Mouse (Mus musculus) MEL (cell line): ENCODE data around the gene Elob. TPM values are rescaled to one million over a fixed set of nuclear protein-coding genes. Genes with fewer than 3 reads are reported as not detected.

Source experiments
- DNase-seq: peaks from one replicate; pipeline ENCODE4 v3.0.0; 2011; ENCODE audit warnings: low read depth, low spot score
- H3K27ac ChIP-seq: 2 replicates; pipeline ENCODE4 v1.5.1; 2012; ENCODE audit warnings: low read depth, mild to moderate bottlenecking, control low read depth, low read length, moderate library complexity; ENCODE audit not compliant: control insufficient read depth
- H3K27me3 ChIP-seq, 2 experiments: fragments of 150-350 bp in 1 of 2; sonication (generic) in 1 of 2; 2 replicates each; pipeline ENCODE4 v1.6.1; 2012; ENCODE audit warnings: low read length in 2 of 2, mild to moderate bottlenecking in 2 of 2, improper control_type of control experiment in 1 of 2, moderate library complexity in 1 of 2; ENCODE audit not compliant: insufficient read depth in 2 of 2, control insufficient read depth in 1 of 2
- H3K36me3 ChIP-seq, 2 experiments: 2 replicates each; pipeline ENCODE4 v1.6.1; 2012 to 2014; ENCODE audit warnings: low read length in 2 of 2, improper control_type of control experiment in 1 of 2, inconsistent platforms in 1 of 2, mild to moderate bottlenecking in 1 of 2; ENCODE audit not compliant: insufficient read depth in 2 of 2, control insufficient read depth in 1 of 2
- H3K4me1 ChIP-seq, 2 experiments: fragments of 150-350 bp in 1 of 2; sonication (generic) in 1 of 2; 2 replicates each; pipeline ENCODE4 v1.6.1; 2012; ENCODE audit warnings: low read length in 2 of 2, improper control_type of control experiment in 1 of 2, mild to moderate bottlenecking in 1 of 2; ENCODE audit not compliant: insufficient read depth in 2 of 2, control insufficient read depth in 1 of 2
- H3K4me3 ChIP-seq, 2 experiments: fragments of 150-350 bp in 1 of 2; sonication (generic) in 1 of 2; 2 replicates each; pipeline ENCODE4 v1.5.1; 2012; ENCODE audit warnings: low read depth in 2 of 2, low read length in 2 of 2, mild to moderate bottlenecking in 2 of 2, moderate library complexity in 2 of 2, control low read depth in 1 of 2, improper control_type of control experiment in 1 of 2; ENCODE audit not compliant: control insufficient read depth in 1 of 2, insufficient read depth in 1 of 2
- H3K79me2 ChIP-seq: 2 replicates; pipeline ENCODE4 v1.6.1; 2012; ENCODE audit warnings: mild to moderate bottlenecking, low read length, moderate library complexity; ENCODE audit not compliant: control insufficient read depth, poor library complexity, insufficient read depth
- H3K9ac ChIP-seq: 2 replicates; pipeline ENCODE4 v1.6.1; 2012; ENCODE audit warnings: low read depth, mild to moderate bottlenecking, control low read depth, low read length, moderate library complexity; ENCODE audit not compliant: control insufficient read depth, poor library complexity, severe bottlenecking
- H3K9me3 ChIP-seq: fragments of 150-350 bp; sonication (generic); replicated peaks from 2 replicates; pipeline ENCODE4 v1.6.1; 2012; ENCODE audit warnings: mild to moderate bottlenecking, low read length, improper control_type of control experiment, moderate library complexity; ENCODE audit not compliant: insufficient read depth
- BHLHE40 ChIP-seq: IDR thresholded peaks from 2 replicates; pipeline ENCODE4 v1.6.1; 2012; ENCODE audit warnings: low read depth, mild to moderate bottlenecking, inconsistent platforms, low read length, improper control_type of control experiment, borderline replicate concordance
- CHD1 ChIP-seq: IDR thresholded peaks from 2 replicates; pipeline ENCODE4 v1.6.1; 2012; ENCODE audit warnings: low read depth, mild to moderate bottlenecking, inconsistent platforms, low read length, improper control_type of control experiment
- CHD2 ChIP-seq: IDR thresholded peaks from 2 replicates; pipeline ENCODE4 v1.6.1; 2011; ENCODE audit warnings: low read length, improper control_type of control experiment
- CTCF ChIP-seq, 3 experiments: IDR thresholded peaks in 2 of 3; conservative IDR thresholded peaks in 1 of 3; 2 replicates each; pipeline ENCODE4 v1.5.1; 2011 to 2012; ENCODE audit warnings: low read length in 3 of 3, low read depth in 2 of 3, mild to moderate bottlenecking in 2 of 3, improper control_type of control experiment in 1 of 3, inconsistent platforms in 1 of 3, mixed read lengths in 1 of 3, moderate library complexity in 1 of 3; ENCODE audit not compliant: control insufficient read depth in 1 of 3, insufficient read depth in 1 of 3, poor library complexity in 1 of 3, severe bottlenecking in 1 of 3
- ELF1 ChIP-seq: IDR thresholded peaks from 2 replicates; pipeline ENCODE4 v1.6.1; 2014; ENCODE audit warnings: low read depth, mild to moderate bottlenecking, inconsistent platforms, low read length, improper control_type of control experiment, moderate library complexity
- EP300 ChIP-seq, 2 experiments: IDR thresholded peaks; 2 replicates each; pipeline ENCODE4 v1.6.1; 2011; ENCODE audit warnings: improper control_type of control experiment in 2 of 2, low read length in 2 of 2, low read depth in 1 of 2, mild to moderate bottlenecking in 1 of 2
- ETS1 ChIP-seq: IDR thresholded peaks from 2 replicates; pipeline ENCODE4 v1.6.1; 2012; ENCODE audit warnings: low read depth, mild to moderate bottlenecking, inconsistent platforms, low read length, improper control_type of control experiment, moderate library complexity
- GATA1 ChIP-seq: IDR thresholded peaks from 2 replicates; pipeline ENCODE4 v1.6.1; 2011; ENCODE audit warnings: low read depth, low read length, improper control_type of control experiment
- JUND ChIP-seq: IDR thresholded peaks from 2 replicates; pipeline ENCODE4 v1.6.1; 2011; ENCODE audit warnings: low read depth, mild to moderate bottlenecking, improper control_type of control experiment, low read length
- KAT2A ChIP-seq: conservative IDR thresholded peaks from 2 replicates; pipeline ENCODE4 v1.6.1; 2012; ENCODE audit warnings: low read depth, low read length, improper control_type of control experiment, inconsistent platforms
- MAFK ChIP-seq: IDR thresholded peaks from 2 replicates; pipeline ENCODE4 v1.6.1; 2011; ENCODE audit warnings: low read depth, mild to moderate bottlenecking, low read length, improper control_type of control experiment, borderline replicate concordance
- MAX ChIP-seq: IDR thresholded peaks from 2 replicates; pipeline ENCODE4 v1.6.1; 2011; ENCODE audit warnings: low read length, improper control_type of control experiment
- MAZ ChIP-seq: IDR thresholded peaks from 2 replicates; pipeline ENCODE4 v1.6.1; 2012; ENCODE audit warnings: low read depth, mild to moderate bottlenecking, inconsistent platforms, low read length, improper control_type of control experiment
- MEF2A ChIP-seq: IDR thresholded peaks from 2 replicates; pipeline ENCODE4 v1.6.1; 2014; ENCODE audit warnings: low read depth, mild to moderate bottlenecking, inconsistent platforms, low read length, improper control_type of control experiment; ENCODE audit not compliant: poor library complexity, insufficient replicate concordance, severe bottlenecking; ENCODE audit errors: extremely low read depth
- MYC ChIP-seq: IDR thresholded peaks from 2 replicates; pipeline ENCODE4 v1.6.1; 2011; ENCODE audit warnings: low read depth, mild to moderate bottlenecking, low read length, improper control_type of control experiment, moderate library complexity
- NELFE ChIP-seq: IDR thresholded peaks from 2 replicates; pipeline ENCODE4 v1.6.1; 2011; ENCODE audit warnings: low read depth, low read length, improper control_type of control experiment
- NRF1 ChIP-seq: IDR thresholded peaks from 2 replicates; pipeline ENCODE4 v1.6.1; 2014; ENCODE audit warnings: low read depth, mild to moderate bottlenecking, inconsistent platforms, low read length, improper control_type of control experiment, moderate library complexity; ENCODE audit not compliant: poor library complexity, insufficient read depth, severe bottlenecking
- POLR2A ChIP-seq, 2 experiments: IDR thresholded peaks; 2 replicates each; pipeline ENCODE4 v1.6.1; 2011 to 2012; ENCODE audit warnings: low read length in 2 of 2, mild to moderate bottlenecking in 2 of 2, control low read depth in 1 of 2, improper control_type of control experiment in 1 of 2, low read depth in 1 of 2, moderate library complexity in 1 of 2; ENCODE audit not compliant: control insufficient read depth in 1 of 2, insufficient read depth in 1 of 2, poor library complexity in 1 of 2
- POLR2AphosphoS2 ChIP-seq: IDR thresholded peaks from 2 replicates; pipeline ENCODE4 v1.6.1; 2011; ENCODE audit warnings: low read length, improper control_type of control experiment
- RAD21 ChIP-seq: IDR thresholded peaks from 2 replicates; pipeline ENCODE4 v1.6.1; 2011; ENCODE audit warnings: mild to moderate bottlenecking, low read depth, low read length, improper control_type of control experiment
- SIN3A ChIP-seq: IDR thresholded peaks from 2 replicates; pipeline ENCODE4 v1.6.1; 2012; ENCODE audit warnings: low read length, improper control_type of control experiment, inconsistent platforms
- SMC3 ChIP-seq: IDR thresholded peaks from 2 replicates; pipeline ENCODE4 v1.6.1; 2011; ENCODE audit warnings: low read depth, low read length, improper control_type of control experiment
- TAL1 ChIP-seq: IDR thresholded peaks from 2 replicates; pipeline ENCODE4 v1.6.1; 2012; ENCODE audit warnings: mild to moderate bottlenecking, inconsistent platforms, low read length, moderate library complexity, mixed read lengths
- UBTF ChIP-seq: IDR thresholded peaks from 2 replicates; pipeline ENCODE4 v1.6.1; 2012; ENCODE audit warnings: low read depth, mild to moderate bottlenecking, inconsistent platforms, low read length, improper control_type of control experiment, moderate library complexity, borderline replicate concordance; ENCODE audit not compliant: insufficient read depth
- ZC3H11A ChIP-seq: IDR thresholded peaks from 2 replicates; pipeline ENCODE4 v1.6.1; 2012; ENCODE audit warnings: low read depth, mild to moderate bottlenecking, inconsistent platforms, low read length, improper control_type of control experiment
- ZKSCAN1 ChIP-seq: IDR thresholded peaks from 2 replicates; pipeline ENCODE4 v1.6.1; 2012; ENCODE audit warnings: low read depth, mild to moderate bottlenecking, inconsistent platforms, low read length, improper control_type of control experiment, moderate library complexity
- ZMIZ1 ChIP-seq: IDR thresholded peaks from 2 replicates; pipeline ENCODE4 v1.6.1; 2012; ENCODE audit warnings: low read depth, mild to moderate bottlenecking, inconsistent platforms, low read length, improper control_type of control experiment, moderate library complexity
- polyA plus RNA-seq, 2 experiments: library from polyadenylated mRNA; stranded (reverse) in 1 of 2; unstranded in 1 of 2; fragments of >175 nt in 1 of 2; fragments of >200 nt in 1 of 2; gene quantifications; 2 replicates each; pipeline versions ENCODE4 v1.2.1 to v1.2.4; 2012; ENCODE audit warnings: low replicate concordance in 2 of 2, low read depth in 1 of 2; ENCODE audit not compliant: insufficient read length in 2 of 2, insufficient read depth in 1 of 2, missing spikeins in 1 of 2
- total RNA-seq: library from RNA; depleted of rRNA; stranded (reverse); fragments of 300-350 nt; gene quantifications from 2 replicates; pipeline ENCODE4 v1.2.3, GENCODE M21; 2012

The Elob gene
- total and polyA plus RNA-seq, 3 experiments = 453 to 609 TPM; not detected in 1

DNA sequence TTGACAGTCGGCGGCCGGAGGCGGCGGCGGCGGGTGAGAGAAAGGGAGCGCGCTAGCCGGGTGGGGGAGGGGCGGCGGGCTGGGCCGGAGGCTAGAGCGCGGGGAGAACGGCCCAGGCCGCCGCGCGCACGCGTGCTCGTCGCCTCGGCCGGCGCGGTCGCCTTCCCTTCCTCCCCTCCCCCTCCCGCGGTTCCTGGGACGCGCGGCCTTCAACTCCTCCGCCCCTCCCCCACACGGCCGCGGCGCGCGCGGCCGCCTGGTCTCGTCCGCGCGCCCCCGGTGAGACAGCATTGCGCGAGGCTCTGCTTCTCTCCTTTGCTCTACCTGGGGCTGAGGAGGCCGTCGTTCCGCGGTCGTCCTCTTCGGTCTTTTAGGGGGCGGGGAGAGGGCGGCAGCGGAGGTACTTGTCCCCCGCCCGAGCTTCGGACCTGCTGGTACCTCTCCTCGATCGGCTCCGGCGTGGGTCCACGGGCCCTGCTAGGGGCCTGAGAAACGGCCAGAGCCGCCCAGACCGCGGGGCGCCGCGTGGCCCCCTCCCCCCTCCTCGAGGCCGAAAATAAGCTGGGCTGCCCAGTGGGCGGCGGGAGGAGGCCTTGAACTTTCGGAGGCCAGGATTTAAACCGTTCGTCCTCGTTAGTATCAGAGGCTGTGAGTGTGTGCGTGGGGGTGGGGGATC is 25.4 kb downstream of the Elob start:
- peak; percentile 87 for DNase-seq
- H3K36me3 ChIP-seq = peaks cover 9 to 20% of the 10 kb centered on the region in 2 experiments
- no peak for TF ChIP-seq POLR2AphosphoS2
- TF ChIP-seq CHD2 = peak; percentile 78
- peak; percentile 2; the same call in 1 of the 2 replicates for TF ChIP-seq SIN3A
- no peak for TF ChIP-seq JUND
- TF ChIP-seq BHLHE40 = peak; percentile 41; the same call in 1 of the 2 replicates
- peak; percentile 67 for TF ChIP-seq MAX
- TF ChIP-seq MYC = peak; percentile 4; the same call in 1 of the 2 replicates
- peak; percentile 60; the same call in 1 of the 2 replicates for TF ChIP-seq NRF1
- TF ChIP-seq, all 39 proteins: peak for 6
- Histone ChIP-seq H3K27ac (peak overlapping the region; percentile 70), H3K27me3 (no peaks in the 10 kb centered on the region), H3K4me1 (peaks cover 4 to 5% of the 10 kb centered on the region in 2 experiments; a peak in 3 of 4 replicates), H3K79me2 (peaks cover 53% of the 10 kb centered on the region), H3K4me3 (peak overlapping the region; percentile 85 to 92), H3K9me3 (no peaks in the 10 kb centered on the region), H3K9ac (peak overlapping the region; percentile 99)

DNA sequence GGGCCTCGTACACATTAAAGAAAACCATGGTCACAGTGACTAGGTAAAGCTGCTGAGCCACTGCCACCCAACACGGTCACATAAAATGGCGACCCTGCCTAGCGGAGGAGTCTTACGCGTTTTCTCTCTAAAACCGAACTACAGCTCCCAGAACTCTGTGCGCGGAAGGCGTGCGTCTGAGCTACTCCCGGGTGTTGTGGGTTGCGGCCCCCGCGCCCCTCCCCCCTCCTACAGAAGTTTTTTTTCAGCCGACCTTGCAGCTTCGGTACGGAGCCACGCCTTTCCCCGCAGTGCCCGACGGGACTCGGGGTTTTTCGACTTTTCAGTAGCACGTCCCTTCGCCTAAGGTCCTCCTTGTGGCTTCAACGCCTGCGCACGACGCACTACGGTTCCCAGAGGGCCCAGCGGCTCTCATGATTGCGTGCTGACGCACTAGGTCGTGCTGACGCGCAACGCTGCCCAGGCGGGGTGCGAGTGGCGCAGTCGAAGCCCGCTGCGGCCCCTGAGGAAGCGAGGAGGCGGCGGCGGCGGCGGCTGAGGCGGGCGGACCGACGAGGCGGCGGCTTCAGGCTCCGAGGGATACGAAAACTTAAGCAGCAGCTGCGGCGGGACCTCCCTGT is 26.1 kb downstream of the Elob start:
- Histone ChIP-seq H3K9ac (peak overlapping the region; percentile 99), H3K4me1 (peaks cover 4 to 5% of the 10 kb centered on the region in 2 experiments; a peak in 3 of 4 replicates), H3K4me3 (peak overlapping the region; percentile 85 to 92), H3K27ac (peak overlapping the region; percentile 94), H3K36me3 (peaks cover 4 to 20% of the 10 kb centered on the region in 2 experiments), H3K27me3 (no peaks in the 10 kb centered on the region), H3K79me2 (peaks cover 50% of the 10 kb centered on the region), H3K9me3 (no peaks in the 10 kb centered on the region)
- peak; percentile 99 for DNase-seq
- TF ChIP-seq NELFE (peak; percentile 86), SMC3 (no peak), POLR2AphosphoS2 (peak; percentile 82), CHD1 (no peak), MEF2A (no peak), MAFK (no peak), ZMIZ1 (peak; percentile 72; the same call in 1 of the 2 replicates), TAL1 (no peak), JUND (no peak), RAD21 (no peak), KAT2A (peak; percentile 83), ELF1 (peak; percentile 68), SIN3A (peak; percentile 82), UBTF (no peak), ZKSCAN1 (no peak), ZC3H11A (0 out of 2 replicates have a peak, but pooled peaks have one; percentile 14), CTCF (IDR thresholded peaks at IDR 0.05 in 2 of 3, conservative IDR thresholded peaks at IDR 0.05 in 1 of 3; ENCODE audit: control insufficient read depth in 1 of 3, insufficient read depth in 1 of 3, low read depth in 2 of 3, low read length in 3 of 3, poor library complexity in 1 of 3, severe bottlenecking in 1 of 3) (peak in 1 of 3 experiments; percentile 4; a peak in 1 of 6 replicates), CHD2 (peak; percentile 55), EP300 (IDR thresholded peaks at IDR 0.05; ENCODE audit: low read depth in 1 of 2, low read length in 2 of 2) (no peak), POLR2A (IDR thresholded peaks at IDR 0.05; ENCODE audit: control insufficient read depth in 1 of 2, insufficient read depth in 1 of 2, low read depth in 1 of 2, low read length in 2 of 2, poor library complexity in 1 of 2) (peak; percentile 76 to 91; a peak in 3 of 4 replicates), MYC (peak; percentile 90), MAX (peak; percentile 59; the same call in 1 of the 2 replicates), GATA1 (no peak), ETS1 (peak; percentile 27; the same call in 1 of the 2 replicates), MAZ (peak; percentile 88)
